Mouse (Mus musculus) bone marrow macrophage, adult 2 months (primary cell): ENCODE data around the gene Trim13.

ENCODE experiments used
- CTCF ChIP-seq: IDR thresholded peaks from 2 replicates; pipeline ENCODE4 v1.5.1; 2012; ENCODE audit warnings: low read depth, mild to moderate bottlenecking, low read length, moderate library complexity
- POLR2A ChIP-seq: IDR thresholded peaks from 2 replicates; pipeline ENCODE4 v1.6.1; 2012; ENCODE audit warnings: mild to moderate bottlenecking, low read depth, low read length, borderline replicate concordance

- TF ChIP-seq CTCF (no peak), POLR2A (no peak)
Observed at GRCm38 (mm10) chr14:61596719-61597426, 1.2 kb upstream of the Trim13 start.
